Mouse (Mus musculus) intestine, embryonic 16.5 days (tissue): ENCODE data around the gene Thap4. TPM values are rescaled to one million over a fixed set of nuclear protein-coding genes. Genes with fewer than 3 reads are reported as not detected.
A peak's percentile ranks its signal among the peaks of the same experiment; 100 is the strongest.

Experiments
- ATAC-seq: fragments of 200-750 bp; cut with Nextera tagmentation; 2 replicates; pipeline ENCODE4 v1.8.0; 2017; ENCODE audit warnings: moderate TSS enrichment, moderate library complexity
- H3K27ac ChIP-seq: fragments of 300-500 bp; sonication (generic); 2 replicates; pipeline ENCODE4 v1.5.1; 2014; ENCODE audit warnings: mild to moderate bottlenecking, low read length
- H3K27me3 ChIP-seq: fragments of 300-500 bp; sonication (generic); replicated peaks from 2 replicates; pipeline ENCODE4 v1.6.1; 2014; ENCODE audit warnings: low read length, control low read depth, mixed read lengths; ENCODE audit not compliant: control insufficient read depth, insufficient read depth
- H3K36me3 ChIP-seq: fragments of 300-500 bp; sonication (generic); 2 replicates; pipeline ENCODE4 v1.6.1; 2014; ENCODE audit warnings: low read length, control low read depth; ENCODE audit not compliant: control insufficient read depth, insufficient read depth
- H3K4me1 ChIP-seq: fragments of 300-500 bp; sonication (generic); 2 replicates; pipeline ENCODE4 v1.6.1; 2014; ENCODE audit warnings: low read length, control low read depth, mixed read lengths; ENCODE audit not compliant: control insufficient read depth, insufficient read depth
- H3K4me2 ChIP-seq: fragments of 300-500 bp; sonication (generic); 2 replicates; pipeline ENCODE4 v1.6.1; 2014; ENCODE audit warnings: low read depth, low read length, control low read depth
- H3K4me3 ChIP-seq: fragments of 300-500 bp; sonication (generic); 2 replicates; pipeline ENCODE4 v1.5.1; 2014; ENCODE audit warnings: mild to moderate bottlenecking, low read length
- H3K9ac ChIP-seq: fragments of 300-500 bp; sonication (generic); 2 replicates; pipeline ENCODE4 v1.6.1; 2014; ENCODE audit warnings: low read depth, low read length
- H3K9me3 ChIP-seq: fragments of 300-500 bp; sonication (generic); 2 replicates; pipeline ENCODE4 v1.6.1; 2016; ENCODE audit warnings: low read length, control low read depth; ENCODE audit not compliant: control insufficient read depth
- WGBS: fragments of 180-500 bp; shearing (Covaris S2); extraction: QIAGEN DNeasy Blood & Tissue Kit; methylation state at CpG from one replicate; pipeline ENCODE4 v1.1.7; 2014; 5-methylcytosine and 5-hydroxymethylcytosine counted together
- polyA plus RNA-seq: library from polyadenylated mRNA; unstranded; fragments of >200 nt; fragmentation: Nextera tagmentation; extraction: Ambion mirVana; gene quantifications from 2 replicates; pipeline ENCODE4 v1.2.1, GENCODE M21; 2015

Gene Thap4
- polyA plus RNA-seq = 85.9 and 88.1 TPM in 2 replicates

DNA sequence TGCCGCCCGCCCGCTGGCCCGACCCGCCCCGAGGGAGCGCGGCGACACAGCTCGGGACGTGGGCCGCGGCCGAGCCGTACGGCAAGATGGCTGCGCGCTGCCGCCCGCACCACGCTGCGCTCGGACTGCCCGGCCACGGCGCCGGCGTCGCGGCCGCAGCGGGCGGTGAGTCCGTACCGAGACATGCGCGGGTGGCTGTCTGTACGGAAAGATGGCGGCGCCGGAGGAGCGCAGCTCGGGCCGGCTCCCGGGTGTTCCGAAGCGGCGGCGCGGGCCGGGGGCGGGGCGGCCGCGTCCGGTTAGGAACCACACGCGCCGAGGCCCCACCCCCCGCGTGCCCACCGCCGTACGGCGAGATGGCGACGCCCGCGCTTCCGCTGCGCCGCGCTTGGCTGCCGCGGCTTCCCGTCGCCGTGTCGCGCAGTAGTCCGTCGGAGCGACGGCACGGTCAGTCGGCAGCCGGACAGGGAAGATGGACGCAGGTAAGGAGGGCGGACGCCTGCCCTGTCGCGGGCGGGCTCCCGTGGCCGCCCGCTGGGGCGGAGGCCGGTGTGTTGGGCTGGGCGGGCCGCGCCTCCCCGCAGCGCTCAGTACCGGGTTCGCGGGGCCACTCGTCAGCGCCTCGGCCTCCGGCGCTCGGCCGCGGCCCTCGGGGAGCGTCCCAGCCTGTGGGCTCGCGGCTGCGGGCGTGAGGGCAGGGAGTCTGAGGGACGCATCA lies at the start of gene Thap4:
Thap4 (minus strand) TSS at position 292 of the 718 bp plus-strand sequence.
- Histone ChIP-seq H3K27ac (peak within 1 kb of the TSS; percentile 85), H3K4me3 (peak within 1 kb of the TSS; percentile 95), H3K9ac (peak within 1 kb of the TSS; percentile 89), H3K27me3 (no peaks in the 10 kb centered on the region), H3K4me2 (peak within 1 kb of the TSS; percentile 80), H3K4me1 (peaks cover 22% of the 10 kb centered on the region), H3K9me3 (no peaks in the 10 kb centered on the region), H3K36me3 (peaks cover 6% of the 10 kb centered on the region; the same call in 1 of the 2 replicates)
- WGBS = under 1% methylated on average over 110 of the region's 121 CpGs
- ATAC-seq = peak; percentile 93

DNA sequence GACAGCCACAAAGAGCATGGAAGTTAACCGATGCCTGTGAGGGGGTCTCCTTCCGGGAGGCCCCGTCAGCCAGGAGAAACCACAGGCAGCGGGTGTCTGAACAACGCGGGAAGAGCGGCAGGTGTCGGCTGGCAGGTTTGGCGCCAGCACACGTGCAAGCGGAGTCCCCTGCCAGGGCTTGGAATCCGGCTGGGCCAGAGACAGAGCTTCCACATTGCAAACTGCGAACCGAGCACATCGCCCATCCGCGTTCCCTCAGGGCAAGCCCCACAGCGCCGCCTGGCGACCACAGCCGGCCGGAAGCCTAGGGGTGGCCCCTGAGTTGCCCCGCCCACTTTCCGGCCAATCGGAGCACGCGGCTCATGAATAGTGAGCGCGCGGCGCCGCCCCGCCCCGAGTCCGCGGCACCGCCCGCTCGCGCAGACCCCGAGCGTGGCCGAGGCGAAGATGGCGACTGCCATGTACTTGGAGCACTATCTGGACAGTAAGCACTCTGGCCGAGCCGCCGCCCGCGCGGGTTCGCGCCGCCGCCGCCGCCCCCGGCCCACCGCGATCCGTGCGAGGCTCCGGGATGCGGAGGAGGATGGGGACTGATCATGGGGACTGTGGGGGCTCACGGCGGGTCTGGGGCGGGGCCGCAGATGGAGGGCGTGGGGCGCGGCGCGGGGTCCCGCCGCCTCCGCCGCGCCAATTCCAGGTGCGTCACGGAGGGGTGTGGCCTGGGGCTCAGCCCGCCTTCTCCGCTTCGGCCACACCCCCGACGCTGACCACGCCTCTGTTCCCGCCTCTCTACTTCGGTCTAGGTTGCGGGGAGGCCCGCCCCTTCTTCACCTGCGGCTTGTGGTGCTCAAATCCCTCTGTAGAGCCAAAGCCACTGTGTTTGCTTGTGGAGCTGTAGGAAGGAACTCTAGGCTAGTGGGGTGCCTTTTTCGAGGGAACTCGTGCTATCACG lies 49.2 kb upstream of the Thap4 start, which contains the start of gene Ing5:
Ing5 (plus strand) TSS at position 410 of the 952 bp plus-strand sequence.
- peak within 1 kb of the TSS; percentile 95 for H3K9ac ChIP-seq
- H3K4me3 ChIP-seq = peak within 1 kb of the TSS; percentile 83
- peak within 1 kb of the TSS; percentile 98 for H3K27ac ChIP-seq
- H3K4me1 ChIP-seq = peaks cover 30% of the 10 kb centered on the region
- WGBS = under 1% methylated on average over 88 of the region's 94 CpGs
- peaks cover 10% of the 10 kb centered on the region; the same call in 1 of the 2 replicates for H3K36me3 ChIP-seq
- no peaks in the 10 kb centered on the region for H3K9me3 ChIP-seq
- peak; percentile 93 for ATAC-seq
- peak within 1 kb of the TSS; percentile 93 for H3K4me2 ChIP-seq
- no peaks in the 10 kb centered on the region for H3K27me3 ChIP-seq

DNA sequence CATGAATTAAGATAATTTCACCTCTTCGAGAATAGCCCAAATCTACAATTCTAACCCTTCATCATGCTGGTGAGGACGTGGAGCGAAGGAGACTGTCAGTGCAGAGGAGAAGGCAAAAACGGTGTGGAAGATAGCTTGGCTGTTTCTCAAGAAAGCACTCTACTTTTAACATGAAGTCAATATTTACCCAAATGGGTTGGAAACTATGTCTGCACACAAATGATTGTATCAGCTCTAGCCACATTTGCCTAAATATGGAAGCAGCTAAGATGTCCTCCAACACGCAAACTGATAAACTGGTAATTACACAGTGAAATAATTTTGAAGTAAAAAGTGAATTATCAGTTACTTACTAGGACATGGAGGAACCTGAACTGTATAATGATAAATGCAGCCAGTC lies 48.1 kb upstream of the Thap4 start:
- Histone ChIP-seq H3K4me2 (peak overlapping the region; percentile 93; the same call in 1 of the 2 replicates), H3K4me3 (no peak overlapping the region), H3K9ac (no peak overlapping the region), H3K36me3 (peaks cover 8% of the 10 kb centered on the region; the same call in 1 of the 2 replicates), H3K27me3 (no peaks in the 10 kb centered on the region), H3K9me3 (no peaks in the 10 kb centered on the region), H3K4me1 (peaks cover 30% of the 10 kb centered on the region), H3K27ac (no peak overlapping the region)
- 79% methylated on average over 5 of the region's 5 CpGs for WGBS
- no peak for ATAC-seq

DNA sequence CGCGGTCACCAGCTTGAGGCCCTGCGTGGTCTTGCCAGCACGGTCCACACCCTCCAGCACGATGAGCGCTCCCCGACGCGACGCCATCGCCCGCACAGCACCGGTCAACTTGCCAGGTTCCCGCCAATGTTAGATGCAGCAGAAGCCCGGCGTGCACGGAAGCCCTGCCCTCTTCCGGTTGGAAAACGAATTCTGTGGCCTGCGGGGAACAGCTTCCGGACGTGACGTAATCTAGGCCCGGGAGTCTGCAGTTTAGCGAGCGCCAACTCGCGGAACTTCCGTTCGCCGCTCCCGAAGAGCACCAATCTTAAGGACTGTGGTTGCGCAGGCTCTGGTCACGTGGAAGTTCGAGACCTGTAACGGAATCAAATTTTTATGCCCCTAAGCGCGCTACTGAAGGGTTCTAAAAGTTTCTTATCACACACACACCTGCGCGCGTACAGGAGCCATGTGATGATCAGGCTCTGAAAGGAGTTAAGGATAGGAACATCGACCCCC lies 47.1 kb upstream of the Thap4 start, which contains the start of gene Dtymk:
Dtymk (minus strand) TSS at position 194 of the 498 bp plus-strand sequence.
- H3K27ac ChIP-seq = peak within 1 kb of the TSS; percentile 85
- H3K36me3 ChIP-seq = 0 out of 2 replicates have a peak, but pooled peaks cover 7% of the 10 kb centered on the region
- peak within 1 kb of the TSS; percentile 79 for H3K4me2 ChIP-seq
- no peaks in the 10 kb centered on the region for H3K9me3 ChIP-seq
- H3K4me1 ChIP-seq = peaks cover 30% of the 10 kb centered on the region
- ATAC-seq = peak; percentile 70
- under 1% methylated on average over 42 of the region's 42 CpGs for WGBS
- peak within 1 kb of the TSS; percentile 84 for H3K4me3 ChIP-seq
- no peaks in the 10 kb centered on the region for H3K27me3 ChIP-seq
- H3K9ac ChIP-seq = peak within 1 kb of the TSS; percentile 86

DNA sequence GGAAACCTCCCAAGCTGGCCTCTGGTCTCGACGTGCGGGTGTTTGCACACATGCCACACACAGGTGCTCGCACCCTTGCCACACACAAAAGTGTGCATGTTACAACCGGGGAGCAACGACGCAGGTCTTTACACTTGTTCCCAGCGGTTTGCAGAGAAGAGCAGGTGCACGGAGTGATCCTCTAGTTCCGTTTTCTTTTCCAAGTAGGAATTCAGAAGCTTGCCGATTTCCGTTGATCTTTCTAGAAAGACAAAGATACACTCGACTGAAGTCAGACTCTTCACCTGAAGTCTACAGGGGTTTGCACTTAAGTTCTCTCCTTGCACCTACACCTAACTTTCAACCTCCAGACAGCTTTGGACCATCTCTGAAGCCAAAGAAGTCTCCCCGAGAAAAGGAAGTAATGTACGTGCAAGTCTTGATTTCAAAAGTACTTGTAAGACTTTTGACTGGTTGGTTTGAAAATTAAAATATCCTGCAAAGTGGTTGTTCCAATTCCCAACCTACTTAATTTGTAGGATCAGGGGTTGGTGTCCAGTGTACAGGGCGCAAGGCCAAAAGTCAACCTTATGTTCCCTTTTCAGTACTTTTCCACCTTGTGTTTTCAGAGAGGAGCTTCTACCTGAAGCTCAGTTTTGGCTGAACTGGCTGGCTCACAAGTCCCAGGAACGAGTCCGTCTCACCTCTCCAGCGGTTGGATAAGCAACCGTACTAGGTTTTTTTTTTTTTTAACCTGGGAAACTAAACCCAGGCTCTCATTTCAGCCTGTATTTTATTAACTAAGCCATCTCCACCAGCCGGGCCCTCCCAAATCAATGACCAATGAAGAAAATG lies 46.2 kb upstream of the Thap4 start:
- Histone ChIP-seq H3K4me3 (peak overlapping the region; percentile 84), H3K27me3 (no peaks in the 10 kb centered on the region), H3K36me3 (0 out of 2 replicates have a peak, but pooled peaks cover 3% of the 10 kb centered on the region), H3K9ac (peak overlapping the region; percentile 86), H3K4me2 (peak overlapping the region; percentile 79), H3K9me3 (no peaks in the 10 kb centered on the region), H3K4me1 (peaks cover 29% of the 10 kb centered on the region), H3K27ac (peak overlapping the region; percentile 85)
- no peak for ATAC-seq
- 71% methylated on average over 21 of the region's 21 CpGs for WGBS

DNA sequence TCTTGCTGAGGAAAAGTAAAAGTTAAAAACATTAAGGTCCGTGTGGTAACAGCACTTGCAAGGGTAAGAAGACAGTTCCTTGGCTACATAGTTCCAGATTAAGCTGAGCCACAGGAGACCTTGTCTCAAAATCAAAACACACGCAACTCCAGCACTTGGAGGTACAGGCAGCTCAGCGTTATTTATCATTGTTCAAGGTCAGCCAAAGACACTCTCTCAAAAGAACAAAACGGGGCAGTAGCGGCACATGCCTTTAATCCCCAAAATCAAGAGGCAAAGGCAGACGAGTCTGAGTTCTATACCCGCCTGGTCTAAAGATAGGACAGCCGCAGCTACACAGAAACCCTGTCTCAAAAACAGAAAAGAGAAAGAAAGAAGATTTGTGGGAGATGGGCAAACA lies 41.2 kb upstream of the Thap4 start:
- no peaks in the 10 kb centered on the region for H3K9me3 ChIP-seq
- no peak overlapping the region for H3K9ac ChIP-seq
- H3K27me3 ChIP-seq = no peaks in the 10 kb centered on the region
- no peak overlapping the region for H3K4me3 ChIP-seq
- peaks cover 4% of the 10 kb centered on the region for H3K4me1 ChIP-seq
- no peak for ATAC-seq
- 79% methylated on average over 8 of the region's 8 CpGs for WGBS
- H3K36me3 ChIP-seq = peaks cover 24% of the 10 kb centered on the region
- H3K4me2 ChIP-seq = no peak overlapping the region
- no peak overlapping the region for H3K27ac ChIP-seq

DNA sequence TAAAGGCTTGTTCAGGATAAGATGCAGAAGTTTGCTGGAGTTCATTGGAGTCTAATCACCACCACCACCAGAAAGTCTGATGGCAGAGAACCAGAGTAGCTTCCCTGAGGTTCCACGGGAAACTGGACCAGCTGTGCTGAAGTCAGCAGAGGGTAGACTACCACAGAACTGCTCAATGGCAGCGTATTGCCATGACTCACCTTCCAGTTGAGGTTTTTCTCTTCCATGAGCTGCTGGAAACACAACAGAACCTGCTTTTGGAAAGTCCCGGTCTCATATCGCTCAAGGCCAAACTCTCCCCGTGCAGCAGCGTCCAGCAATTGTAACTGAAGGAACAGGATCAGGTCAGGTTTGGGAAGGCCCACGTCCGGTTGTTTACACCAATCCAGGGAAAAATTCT lies 39.9 kb upstream of the Thap4 start:
- Histone ChIP-seq H3K4me1 (no peaks in the 10 kb centered on the region), H3K36me3 (peaks cover 22% of the 10 kb centered on the region), H3K9me3 (no peaks in the 10 kb centered on the region), H3K27me3 (no peaks in the 10 kb centered on the region), H3K4me3 (no peak overlapping the region), H3K9ac (no peak overlapping the region), H3K4me2 (no peak overlapping the region), H3K27ac (no peak overlapping the region)
- WGBS = 93% methylated on average over 8 of the region's 8 CpGs
- ATAC-seq = no peak

DNA sequence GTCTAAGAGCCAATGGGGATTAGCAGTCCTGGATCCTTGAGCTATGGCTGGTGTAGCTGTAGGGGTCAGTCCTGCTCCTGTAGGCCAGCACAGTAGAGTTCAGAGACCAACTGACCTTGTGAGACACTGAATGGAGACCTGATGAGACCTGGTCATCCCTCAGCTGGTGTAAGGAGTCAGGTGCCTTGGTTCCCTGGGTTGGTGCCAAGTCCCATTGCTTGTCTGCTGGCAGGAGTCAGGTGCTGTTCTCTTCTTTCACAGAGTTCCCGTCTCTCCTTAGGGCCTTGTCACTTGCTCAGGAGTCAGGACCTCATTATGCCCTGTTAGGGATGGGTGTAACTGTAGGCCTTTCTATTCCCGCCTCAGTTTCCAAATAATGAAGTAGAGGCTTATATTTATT lies 32.2 kb upstream of the Thap4 start:
- H3K36me3 ChIP-seq = peaks cover 14% of the 10 kb centered on the region
- 89% methylated on average over 2 of the region's 2 CpGs for WGBS
- H3K4me1 ChIP-seq = no peaks in the 10 kb centered on the region
- no peak overlapping the region for H3K4me2 ChIP-seq
- no peak for ATAC-seq
- no peak overlapping the region for H3K9ac ChIP-seq
- no peak overlapping the region for H3K27ac ChIP-seq
- H3K27me3 ChIP-seq = no peaks in the 10 kb centered on the region
- no peak overlapping the region for H3K4me3 ChIP-seq
- no peaks in the 10 kb centered on the region for H3K9me3 ChIP-seq
